Mouse (Mus musculus) megakaryocyte, embryonic 14.5 days (primary cell): Measurements from ENCODE around the gene Snx29.

ENCODE experiments used
- FLI1 ChIP-seq: IDR thresholded peaks from 2 replicates; pipeline ENCODE4 v1.6.1; 2012; ENCODE audit warnings: low read length, inconsistent platforms, mixed read lengths
- GATA1 ChIP-seq: IDR thresholded peaks from 3 replicates; pipeline ENCODE4 v1.6.1; 2012; ENCODE audit warnings: mixed read lengths, low read length, inconsistent platforms, borderline replicate concordance

DNA sequence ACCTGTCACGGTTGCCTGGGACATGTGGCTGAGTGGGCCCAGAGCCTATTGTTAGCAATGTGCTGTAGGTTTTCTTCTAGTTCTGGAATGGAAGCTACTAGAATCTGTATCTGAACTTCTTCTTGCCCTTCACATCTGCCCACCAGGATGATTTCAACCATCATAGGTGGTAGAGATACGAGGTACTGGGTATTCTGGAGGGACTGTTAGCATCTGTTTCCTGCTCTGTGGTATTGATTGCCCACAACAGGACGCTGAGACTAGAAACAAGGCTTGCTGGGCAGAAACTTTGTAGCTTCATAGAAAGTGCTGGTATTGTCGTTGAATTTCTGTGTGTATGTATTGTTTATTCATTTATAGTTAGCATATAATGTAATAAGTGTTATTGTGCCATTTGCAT lies 118.9 kb downstream of the Snx29 start:
- TF ChIP-seq GATA1 (no peak), FLI1 (no peak)
